Mouse (Mus musculus) liver, adult 2 months (tissue): ENCODE data around the gene Dennd2d.

Source experiments
- CTCF ChIP-seq: fragments of 200-500 bp; IDR thresholded peaks from 2 replicates; pipeline ENCODE4 v1.5.1; 2011; ENCODE audit warnings: low read depth, low read length, control low read depth
- POLR2A ChIP-seq: fragments of 200-500 bp; IDR thresholded peaks from 2 replicates; pipeline ENCODE4 v1.6.1; 2011; ENCODE audit warnings: low read length, control low read depth; ENCODE audit not compliant: insufficient read depth; ENCODE audit errors: extremely low read depth

DNA sequence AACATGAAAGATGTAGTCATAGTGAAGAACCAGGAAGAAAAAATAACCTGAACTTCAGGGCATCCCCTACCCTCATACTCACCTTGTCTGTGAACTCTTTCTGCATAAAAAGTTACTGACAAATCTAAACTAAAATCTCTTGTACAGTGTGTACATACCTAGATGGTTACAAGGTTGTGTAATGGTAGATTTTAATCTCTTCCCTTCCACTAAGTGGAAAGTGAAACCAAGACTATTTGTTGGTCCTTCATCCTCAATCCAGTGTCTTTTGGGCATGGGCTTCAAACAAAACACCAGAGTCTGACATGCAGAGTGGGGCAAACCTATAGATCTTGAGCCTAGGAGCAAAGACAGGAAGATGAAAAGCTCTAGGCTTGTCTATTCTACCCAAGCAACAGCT lies 33.2 kb upstream of the Dennd2d start:
- no peak for TF ChIP-seq CTCF
- no peak for TF ChIP-seq POLR2A
